Mouse (Mus musculus): ENCODE results near the gene Fam129c. TPM values are rescaled to one million over a fixed set of nuclear protein-coding genes. Genes with fewer than 3 reads are reported as not detected.

Fam129c gene
- polyA plus RNA-seq, 1 experiment from 2014 or later = 2.7 TPM

GRCm38 (mm10) chr8:71627265-71628099 is 30.0 kb downstream of the Fam129c start:
- Histone ChIP-seq H3K36me3 (ENCODE audit: control insufficient read depth, insufficient read depth, low read length) (peaks cover 18% of the 10 kb centered on the region), H3K9ac (ENCODE audit: low read length) (no peak overlapping the region), H3K27me3 (ENCODE audit: control insufficient read depth, insufficient read depth, low read length) (peaks cover 9% of the 10 kb centered on the region), H3K4me2 (ENCODE audit: low read depth, severe bottlenecking) (no peak overlapping the region), H3K9me3 (ENCODE audit: control insufficient read depth, low read length) (peaks cover 10% of the 10 kb centered on the region), H3K27ac (replicated peaks; ENCODE audit: low read depth, low read length) (no peak overlapping the region), H3K4me1 (ENCODE audit: control insufficient read depth, insufficient read depth, low read length) (peaks cover 5% of the 10 kb centered on the region; the same call in 1 of the 2 replicates), H3K4me3 (ENCODE audit: low read depth, low read length) (no peak overlapping the region)
- DNase-seq (ENCODE audit: low spot score) (no peak), ATAC-seq (ENCODE audit: insufficient number of reproducible peaks, low FRiP score, low TSS enrichment, low read depth) (no peak)
- whole genome bisulfite sequencing = 44% methylated on average over 9 of the region's 9 CpGs

GRCm38 (mm10) chr8:71628396-71629095 is 31.1 kb downstream of the Fam129c start:
- ATAC-seq (ENCODE audit: insufficient number of reproducible peaks, low FRiP score, low TSS enrichment, low read depth) (0 out of 2 replicates have a peak, but pooled peaks have one; percentile 5), DNase-seq (ENCODE audit: low spot score) (no peak)
- Histone ChIP-seq H3K36me3 (ENCODE audit: control insufficient read depth, insufficient read depth, low read length) (peaks cover 8% of the 10 kb centered on the region), H3K4me1 (ENCODE audit: control insufficient read depth, insufficient read depth, low read length) (peaks cover 5% of the 10 kb centered on the region; the same call in 1 of the 2 replicates), H3K27ac (replicated peaks; ENCODE audit: low read depth, low read length) (no peak overlapping the region), H3K27me3 (ENCODE audit: control insufficient read depth, insufficient read depth, low read length) (peaks cover 14% of the 10 kb centered on the region), H3K4me3 (ENCODE audit: low read depth, low read length) (peak overlapping the region; percentile 50), H3K4me2 (ENCODE audit: low read depth, severe bottlenecking) (peak overlapping the region; percentile 96), H3K9ac (ENCODE audit: low read length) (peak overlapping the region; percentile 65), H3K9me3 (ENCODE audit: control insufficient read depth, low read length) (peaks cover 9% of the 10 kb centered on the region)
- 12% methylated on average over 16 of the region's 16 CpGs for WGBS

GRCm38 (mm10) chr8:71629096-71629697 is 31.7 kb downstream of the Fam129c start:
- H3K27me3 ChIP-seq (ENCODE audit: control insufficient read depth, insufficient read depth, low read length) = peaks cover 18% of the 10 kb centered on the region
- H3K4me2 ChIP-seq (ENCODE audit: low read depth, severe bottlenecking) = peak overlapping the region; percentile 96
- 0% methylated on average over 54 of the region's 55 CpGs for WGBS
- no peak overlapping the region for H3K27ac ChIP-seq (replicated peaks; ENCODE audit: low read depth, low read length)
- peaks cover 3% of the 10 kb centered on the region; the same call in 1 of the 2 replicates for H3K36me3 ChIP-seq (ENCODE audit: control insufficient read depth, insufficient read depth, low read length)
- H3K4me1 ChIP-seq (ENCODE audit: control insufficient read depth, insufficient read depth, low read length) = peaks cover 5% of the 10 kb centered on the region; the same call in 1 of the 2 replicates
- H3K9ac ChIP-seq (ENCODE audit: low read length) = peak overlapping the region; percentile 65
- peaks cover 9% of the 10 kb centered on the region for H3K9me3 ChIP-seq (ENCODE audit: control insufficient read depth, low read length)
- peak; percentile 95 for DNase-seq (ENCODE audit: low spot score)
- ATAC-seq (ENCODE audit: insufficient number of reproducible peaks, low FRiP score, low TSS enrichment, low read depth) = peak; percentile 83
- peak overlapping the region; percentile 50 for H3K4me3 ChIP-seq (ENCODE audit: low read depth, low read length)

GRCm38 (mm10) chr8:71629781-71630212 is 32.3 kb downstream of the Fam129c start:
- H3K27ac ChIP-seq (replicated peaks; ENCODE audit: low read depth, low read length) = no peak overlapping the region
- peak overlapping the region; percentile 50 for H3K4me3 ChIP-seq (ENCODE audit: low read depth, low read length)
- peak overlapping the region; percentile 65 for H3K9ac ChIP-seq (ENCODE audit: low read length)
- WGBS = 3% methylated on average over 25 of the region's 25 CpGs
- H3K4me2 ChIP-seq (ENCODE audit: low read depth, severe bottlenecking) = peak overlapping the region; percentile 96
- peak; percentile 55 for DNase-seq (ENCODE audit: low spot score)
- H3K9me3 ChIP-seq (ENCODE audit: control insufficient read depth, low read length) = peaks cover 9% of the 10 kb centered on the region
- no peaks in the 10 kb centered on the region for H3K36me3 ChIP-seq (ENCODE audit: control insufficient read depth, insufficient read depth, low read length)
- peaks cover 24% of the 10 kb centered on the region for H3K27me3 ChIP-seq (ENCODE audit: control insufficient read depth, insufficient read depth, low read length)
- peak; percentile 14; the same call in 1 of the 2 replicates for ATAC-seq (ENCODE audit: insufficient number of reproducible peaks, low FRiP score, low TSS enrichment, low read depth)
- peaks cover 5% of the 10 kb centered on the region; the same call in 1 of the 2 replicates for H3K4me1 ChIP-seq (ENCODE audit: control insufficient read depth, insufficient read depth, low read length)

- no peak overlapping the region for H3K9ac ChIP-seq (ENCODE audit: low read length)
- no peak overlapping the region for H3K27ac ChIP-seq (replicated peaks; ENCODE audit: low read depth, low read length)
- peaks cover 5% of the 10 kb centered on the region; the same call in 1 of the 2 replicates for H3K4me1 ChIP-seq (ENCODE audit: control insufficient read depth, insufficient read depth, low read length)
- no peak overlapping the region for H3K4me3 ChIP-seq (ENCODE audit: low read depth, low read length)
- WGBS = 89% methylated on average over 6 of the region's 6 CpGs
- ATAC-seq (ENCODE audit: insufficient number of reproducible peaks, low FRiP score, low TSS enrichment, low read depth) (no peak), DNase-seq (ENCODE audit: low spot score) (no peak)
- H3K27me3 ChIP-seq (ENCODE audit: control insufficient read depth, insufficient read depth, low read length) = peaks cover 28% of the 10 kb centered on the region
- peak overlapping the region; percentile 20; the same call in 1 of the 2 replicates for H3K4me2 ChIP-seq (ENCODE audit: low read depth, severe bottlenecking)
- H3K9me3 ChIP-seq (ENCODE audit: control insufficient read depth, low read length) = peaks cover 9% of the 10 kb centered on the region
- H3K36me3 ChIP-seq (ENCODE audit: control insufficient read depth, insufficient read depth, low read length) = no peaks in the 10 kb centered on the region
These were observed 33.3 kb downstream of the Fam129c start for GRCm38 (mm10) chr8:71630761-71631160.

- Histone ChIP-seq H3K27ac (replicated peaks; ENCODE audit: low read depth, low read length) (no peak overlapping the region), H3K27me3 (ENCODE audit: control insufficient read depth, insufficient read depth, low read length) (peaks cover 28% of the 10 kb centered on the region), H3K9ac (ENCODE audit: low read length) (no peak overlapping the region), H3K4me1 (ENCODE audit: control insufficient read depth, insufficient read depth, low read length) (peaks cover 5% of the 10 kb centered on the region; the same call in 1 of the 2 replicates), H3K4me3 (ENCODE audit: low read depth, low read length) (no peak overlapping the region), H3K4me2 (ENCODE audit: low read depth, severe bottlenecking) (no peak overlapping the region), H3K36me3 (ENCODE audit: control insufficient read depth, insufficient read depth, low read length) (no peaks in the 10 kb centered on the region), H3K9me3 (ENCODE audit: control insufficient read depth, low read length) (peaks cover 9% of the 10 kb centered on the region)
- DNase-seq (ENCODE audit: low spot score) (no peak), ATAC-seq (ENCODE audit: insufficient number of reproducible peaks, low FRiP score, low TSS enrichment, low read depth) (no peak)
- 64% methylated on average over 2 of the region's 2 CpGs for WGBS
These were observed 34.4 kb downstream of the Fam129c start for GRCm38 (mm10) chr8:71631897-71632296.

- H3K4me3 ChIP-seq (ENCODE audit: low read depth, low read length) = no peak overlapping the region
- H3K27me3 ChIP-seq (ENCODE audit: control insufficient read depth, insufficient read depth, low read length) = peaks cover 28% of the 10 kb centered on the region
- H3K27ac ChIP-seq (replicated peaks; ENCODE audit: low read depth, low read length) = no peak overlapping the region
- peaks cover 9% of the 10 kb centered on the region for H3K9me3 ChIP-seq (ENCODE audit: control insufficient read depth, low read length)
- no peak overlapping the region for H3K9ac ChIP-seq (ENCODE audit: low read length)
- H3K36me3 ChIP-seq (ENCODE audit: control insufficient read depth, insufficient read depth, low read length) = no peaks in the 10 kb centered on the region
- no peak for ATAC-seq (ENCODE audit: insufficient number of reproducible peaks, low FRiP score, low TSS enrichment, low read depth)
- DNase-seq (ENCODE audit: low spot score) = peak; percentile 64
- WGBS = 12% methylated on average over 18 of the region's 22 CpGs
- H3K4me1 ChIP-seq (ENCODE audit: control insufficient read depth, insufficient read depth, low read length) = peaks cover 5% of the 10 kb centered on the region; the same call in 1 of the 2 replicates
- no peak overlapping the region for H3K4me2 ChIP-seq (ENCODE audit: low read depth, severe bottlenecking)
These were observed 35.7 kb downstream of the Fam129c start for GRCm38 (mm10) chr8:71633164-71633563.
